Mouse (Mus musculus) left cerebral cortex, postnatal 36 days (tissue): ENCODE measurements around the gene Gmpr2. TPM values are rescaled to one million over a fixed set of nuclear protein-coding genes. Genes with fewer than 3 reads are reported as not detected.

Experiments
- DNase-seq, 2 experiments: peaks; one replicate each; pipeline ENCODE4 v3.0.0; 2021 to 2022; ENCODE audit warnings: low spot score in 2 of 2, mixed read lengths in 1 of 2
- intact Hi-C: fragments of 180-260 bp; cut with DNase I; formaldehyde crosslinking; loops from one replicate; pipeline ENCODE4 v1.15.1; 2025
- total RNA-seq, 2 experiments: library from RNA; stranded (reverse); gene quantifications; 2 replicates each; pipeline ENCODE4 v1.2.3; 2021

Gmpr2 gene
- total RNA-seq, 2 experiments from 2014 or later: 20.6 to 24.9 TPM

DNA sequence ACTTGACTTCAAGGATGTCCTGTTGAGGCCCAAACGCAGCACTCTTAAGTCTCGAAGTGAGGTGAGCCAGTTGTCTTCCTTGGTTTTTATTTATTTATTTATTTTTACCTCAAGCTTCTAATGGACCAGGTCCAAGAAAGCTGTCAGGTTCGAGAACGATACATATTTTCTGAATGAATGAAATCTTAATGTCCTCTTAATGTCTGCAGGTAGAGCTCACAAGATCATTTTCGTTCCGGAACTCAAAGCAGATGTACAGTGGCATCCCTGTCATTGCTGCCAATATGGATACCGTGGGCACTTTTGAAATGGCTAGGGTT, 960 bp downstream of the Gmpr2 start:
- no peak for DNase-seq
- intact Hi-C loops: no loop called here

DNA sequence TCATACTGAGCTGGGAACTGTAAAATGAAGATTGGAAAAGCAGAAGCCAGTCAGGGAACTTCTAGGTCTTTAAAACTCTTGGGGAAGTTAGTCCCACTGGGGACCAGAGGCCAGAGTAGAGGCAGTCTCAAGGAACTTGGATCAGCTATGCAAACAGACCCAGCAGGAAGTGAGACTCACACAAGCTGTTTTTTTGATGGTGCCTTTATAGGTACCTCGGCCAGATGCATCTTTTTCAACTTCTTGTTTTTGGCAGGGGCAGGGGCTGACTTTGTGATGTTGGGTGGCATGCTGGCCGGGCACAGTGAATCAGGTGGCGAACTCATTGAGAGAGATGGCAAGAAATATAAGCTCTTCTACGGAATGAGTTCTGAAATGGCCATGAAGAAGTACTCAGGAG, 5.9 kb downstream of the Gmpr2 start:
- intact Hi-C loops: no loop called here
- no peak for DNase-seq

DNA sequence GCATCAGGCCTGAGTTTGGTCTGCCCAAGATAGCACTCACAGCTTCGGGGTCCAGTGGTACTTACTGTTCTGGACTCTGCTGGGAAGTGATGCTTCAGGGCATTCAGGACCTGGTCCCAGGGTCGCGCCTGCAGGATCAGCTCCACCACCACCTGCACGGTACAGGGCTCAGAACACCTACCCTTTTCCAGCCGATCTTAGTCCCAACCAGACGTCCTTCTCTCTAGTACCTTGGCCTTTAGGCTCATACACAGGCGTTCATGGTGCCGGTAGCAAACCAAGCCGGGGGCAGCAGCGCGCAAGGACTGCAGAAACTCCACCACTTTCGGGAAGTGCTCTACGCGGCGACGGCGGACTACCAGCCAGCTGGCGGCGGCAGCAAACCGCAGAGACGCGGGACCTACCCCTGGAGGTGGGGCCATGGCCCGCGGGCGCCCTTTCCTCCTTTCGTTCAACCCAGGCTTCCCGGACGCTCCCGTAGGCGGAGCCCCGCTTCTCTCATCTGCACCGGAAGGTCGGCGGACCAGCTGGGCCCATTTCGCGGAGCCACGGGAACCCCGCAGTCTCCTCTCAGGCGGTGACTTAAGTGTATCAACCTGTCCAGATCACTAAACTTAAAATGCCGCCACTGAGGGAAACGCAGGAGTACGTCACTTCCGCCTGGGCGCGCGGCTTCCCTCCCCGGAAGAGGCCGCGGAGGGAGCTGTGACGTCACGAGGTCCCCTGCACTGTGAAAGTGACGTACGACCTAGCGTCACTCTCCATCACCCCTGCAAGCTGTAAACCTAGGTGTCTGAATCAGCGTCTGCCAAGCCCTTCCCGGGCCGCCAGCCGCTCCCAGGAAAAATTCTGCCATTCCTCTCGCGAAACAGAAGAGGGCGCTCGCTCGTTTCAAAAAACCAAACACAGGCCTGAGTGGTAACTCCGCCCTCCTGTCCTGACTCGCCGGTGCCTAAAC, 9.7 kb downstream of the Gmpr2 start, which contains the start of gene Tinf2:
TSS of gene Tinf2 (minus strand) at position 661 of the 958 bp plus-strand sequence.
- DNase-seq: peak; percentile 94 to 95
- intact Hi-C loops: loop anchor here (1.0 to 2.0 kb wide), 2 partner anchors 41 to 64 kb away; partner anchors contain the start of genes Dhrs1, Nop9 and Rabggta

DNA sequence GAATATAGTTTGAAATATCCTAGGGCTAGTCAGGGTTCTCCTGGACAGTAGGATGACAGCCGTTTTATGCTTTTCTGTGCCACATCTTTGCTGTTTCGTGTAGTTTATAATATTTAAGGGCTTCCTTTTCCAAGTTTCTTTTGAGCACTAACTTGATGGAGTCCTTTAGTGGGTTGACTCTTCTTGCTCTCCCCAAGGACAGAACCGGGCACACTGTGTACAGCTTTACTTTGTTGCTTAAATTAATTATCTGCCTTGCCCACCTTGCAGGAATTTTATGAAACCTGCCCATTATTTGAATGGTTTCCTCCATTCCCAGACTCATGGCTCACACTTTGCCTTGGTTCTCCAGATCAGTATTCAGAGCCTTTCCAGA, 10.4 kb downstream of the Gmpr2 start:
- DNase-seq: no peak
- intact Hi-C loops: loop anchor here (1.0 to 2.0 kb wide), 2 partner anchors 41 to 63 kb away; partner anchors contain the start of genes Dhrs1, Nop9 and Rabggta

DNA sequence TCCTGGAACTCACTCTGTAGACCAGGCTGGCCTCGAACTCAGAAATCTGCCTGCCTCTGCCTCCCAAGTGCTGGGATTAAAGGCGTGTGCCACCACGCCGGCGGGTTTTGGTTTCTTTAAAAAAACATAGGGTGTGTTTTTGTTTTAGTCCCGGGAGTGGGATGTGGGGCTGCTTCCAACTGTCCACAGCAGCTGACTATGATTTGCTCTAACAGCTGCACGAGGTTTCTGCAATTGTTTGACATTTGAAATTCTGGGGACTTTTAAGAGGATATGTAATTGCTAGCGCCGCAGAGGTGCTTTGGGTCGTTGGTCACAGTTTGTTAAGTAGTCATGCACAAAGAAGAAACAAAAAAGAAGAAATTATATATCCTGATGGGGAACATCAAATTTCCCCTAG, 17.7 kb downstream of the Gmpr2 start:
- DNase-seq: no peak
- intact Hi-C loops: no loop called here

DNA sequence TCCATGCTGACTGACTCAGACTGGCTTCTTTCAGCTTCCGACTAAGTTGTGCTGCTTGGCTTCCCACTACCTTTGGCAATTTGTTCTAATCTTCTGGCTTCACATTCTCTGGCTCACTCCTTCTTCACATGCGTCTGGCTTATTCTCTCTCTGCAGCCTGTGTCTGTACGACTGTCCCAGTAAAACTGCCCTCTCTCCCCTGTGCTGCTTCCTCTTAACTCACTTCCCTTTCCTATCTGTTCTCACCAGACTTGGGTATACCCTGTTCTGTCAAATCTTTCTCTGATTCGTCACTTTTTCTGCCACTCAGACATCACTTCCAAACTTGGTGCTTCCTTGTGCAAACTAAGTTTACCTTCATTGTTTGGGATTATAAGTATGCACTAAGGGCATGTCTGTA, 25.5 kb downstream of the Gmpr2 start:
- intact Hi-C loops: no loop called here
- DNase-seq: no peak

DNA sequence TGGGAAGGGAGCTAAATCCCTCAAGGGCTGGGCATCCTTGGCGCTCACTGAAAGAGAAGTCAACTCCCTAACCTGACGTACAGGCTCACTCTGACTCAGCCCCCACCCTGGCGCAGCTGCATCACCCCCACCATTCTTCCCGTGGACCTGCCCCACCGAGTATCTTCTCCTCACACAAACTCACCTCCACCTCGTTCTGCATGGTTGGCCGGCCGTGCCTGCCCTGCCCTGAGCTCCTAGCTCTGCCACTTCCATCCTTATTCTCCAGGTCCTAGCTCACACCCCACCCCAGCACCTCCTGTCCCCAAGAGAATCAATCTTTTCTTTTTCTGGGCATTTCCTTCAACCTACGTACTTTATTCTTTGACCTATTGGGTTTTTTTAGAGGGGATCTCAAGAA, 29.4 kb downstream of the Gmpr2 start:
- intact Hi-C loops: no loop called here
- no peak for DNase-seq

DNA sequence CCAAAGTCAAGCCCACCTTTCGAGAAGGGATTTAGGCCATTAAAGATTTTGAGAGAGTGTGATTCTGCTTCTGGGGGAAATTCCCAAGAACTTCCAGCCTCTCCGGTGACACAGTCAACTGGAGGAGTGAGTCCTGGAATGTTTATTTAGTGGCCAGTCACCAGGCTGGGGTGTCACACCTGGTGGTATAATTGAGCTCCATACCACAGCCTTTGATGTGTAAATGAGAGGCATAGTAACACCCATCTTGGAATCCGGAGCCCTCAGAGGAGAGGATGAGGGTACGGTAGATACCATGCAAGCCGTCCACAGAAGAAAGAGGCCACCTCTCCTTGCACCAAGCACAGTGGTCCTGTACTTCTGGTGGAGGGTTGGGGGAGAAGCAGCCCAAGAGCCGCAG, 31.0 kb downstream of the Gmpr2 start:
- intact Hi-C loops: no loop called here
- no peak for DNase-seq

DNA sequence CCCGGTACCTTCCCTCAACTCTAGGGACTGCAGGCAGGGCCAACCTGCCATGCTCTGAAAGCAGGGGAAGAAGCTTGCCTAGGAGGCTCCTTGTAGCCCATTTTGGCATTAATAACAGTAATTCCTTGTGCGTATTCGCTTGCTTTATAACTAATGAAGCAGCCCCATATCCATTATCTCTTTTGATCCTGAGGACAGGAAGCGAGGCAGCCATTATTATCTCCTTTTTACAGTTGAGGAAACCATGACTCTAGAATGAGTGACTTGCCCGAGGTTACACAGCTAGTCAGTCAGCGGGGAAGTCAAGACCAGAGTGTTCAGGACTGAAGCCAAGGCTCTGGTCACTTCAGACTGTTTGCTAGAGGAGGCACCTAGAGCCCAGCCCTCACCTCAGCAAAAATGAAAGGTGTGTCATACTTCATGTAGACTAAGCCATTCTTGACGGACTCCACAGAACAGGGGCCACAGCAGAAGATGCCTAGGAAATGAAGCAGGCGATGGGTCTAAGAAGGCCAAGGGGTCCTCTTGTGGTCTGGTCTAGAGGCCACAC, 34.4 kb downstream of the Gmpr2 start:
- DNase-seq: no peak
- intact Hi-C loops: no loop called here

DNA sequence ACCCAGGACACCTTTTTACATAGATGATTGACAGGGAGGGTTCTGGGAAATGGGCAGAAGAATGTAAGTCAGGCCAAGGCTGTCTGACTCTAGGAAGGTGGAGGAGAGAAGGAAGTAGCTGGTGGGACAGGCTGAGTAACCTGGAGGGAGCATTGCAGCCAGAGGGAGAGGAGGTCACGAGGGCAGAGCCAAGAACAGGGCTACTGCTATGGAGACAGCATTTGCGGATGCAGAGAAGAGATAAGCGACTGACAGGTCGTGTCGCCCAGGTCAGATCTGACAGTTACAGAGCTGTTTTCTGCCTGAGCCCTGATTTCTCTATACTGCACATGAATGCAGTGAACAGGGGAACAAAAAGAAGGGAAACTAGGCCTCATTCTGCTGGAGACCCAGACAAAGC, 35.7 kb downstream of the Gmpr2 start:
- intact Hi-C loops: no loop called here
- no peak for DNase-seq

DNA sequence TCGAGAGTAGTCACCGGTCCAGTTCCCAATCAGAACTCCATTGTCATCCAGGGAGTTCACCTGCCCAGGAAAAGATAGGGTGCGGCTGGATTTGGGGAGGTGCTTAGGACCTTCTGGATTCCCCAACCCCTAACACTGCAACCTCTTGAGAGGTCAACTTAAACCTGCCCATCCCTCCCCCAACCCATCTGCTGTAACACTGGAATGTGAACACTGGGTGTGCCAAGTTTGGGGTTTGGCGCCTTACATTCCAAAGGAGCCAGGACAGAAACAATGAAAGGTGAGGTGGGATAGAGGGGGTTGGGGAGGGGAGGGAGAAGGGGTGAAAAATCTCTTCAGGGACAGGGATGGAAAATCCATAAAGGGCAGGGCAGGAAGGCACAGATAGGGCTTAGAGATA, 37.8 kb downstream of the Gmpr2 start:
- DNase-seq: no peak
- intact Hi-C loops: no loop called here

DNA sequence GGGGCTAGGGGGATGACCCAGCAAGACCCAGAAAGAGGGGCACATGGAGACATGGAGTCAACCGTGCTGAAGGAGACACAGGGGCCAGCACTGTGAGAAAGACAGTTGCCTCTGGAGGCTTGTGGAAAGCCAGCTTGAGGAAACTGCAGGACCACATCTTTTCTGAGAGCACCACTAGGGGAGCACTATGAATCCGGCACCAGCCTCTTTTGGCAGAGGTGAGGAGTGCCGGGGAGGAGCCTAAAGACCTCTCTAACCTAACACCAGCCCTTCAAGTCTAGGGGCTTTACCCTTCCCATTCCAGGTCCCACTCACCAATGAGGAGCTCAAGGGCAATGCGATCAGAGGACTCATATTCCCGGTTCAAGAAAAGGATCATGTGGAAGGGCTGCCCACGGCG, 40.0 kb downstream of the Gmpr2 start:
- no peak for DNase-seq
- intact Hi-C loops: no loop called here

DNA sequence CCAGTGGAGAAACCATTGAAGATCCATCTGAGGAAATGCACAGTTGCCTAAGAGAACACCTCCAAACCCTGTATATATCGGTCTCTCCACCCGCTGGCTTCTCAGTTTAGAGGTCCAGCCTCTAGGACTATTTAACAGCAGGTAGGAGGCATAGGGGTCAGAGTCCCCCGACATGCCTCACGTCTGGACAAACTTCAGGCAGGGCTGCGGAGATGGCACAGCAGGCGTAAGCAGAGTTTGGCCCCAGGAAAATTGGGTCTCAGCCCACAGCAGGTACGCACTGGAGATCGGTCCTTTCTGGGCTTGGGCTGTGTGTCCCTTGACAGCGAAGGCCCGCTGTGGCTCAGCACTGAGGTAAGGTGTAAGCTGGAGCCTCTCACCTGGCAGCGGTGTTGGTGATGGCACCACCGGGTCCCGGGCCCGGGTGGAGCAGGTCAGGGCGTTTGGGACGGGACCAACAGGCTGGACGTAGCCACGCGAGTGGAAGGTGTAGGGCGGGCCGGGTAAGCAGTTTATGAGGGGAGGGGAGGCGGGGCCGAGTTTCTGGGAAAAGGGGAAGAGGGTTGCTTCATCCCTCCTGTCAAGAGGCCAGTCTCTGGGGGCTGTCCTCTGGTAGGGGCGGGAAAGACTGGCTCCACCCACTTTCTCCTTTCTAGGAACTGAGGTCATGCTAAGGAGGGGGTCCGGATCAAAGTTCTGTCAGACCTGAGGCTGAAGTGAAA, 41.4 kb downstream of the Gmpr2 start:
- no peak for DNase-seq
- intact Hi-C loops: no loop called here

DNA sequence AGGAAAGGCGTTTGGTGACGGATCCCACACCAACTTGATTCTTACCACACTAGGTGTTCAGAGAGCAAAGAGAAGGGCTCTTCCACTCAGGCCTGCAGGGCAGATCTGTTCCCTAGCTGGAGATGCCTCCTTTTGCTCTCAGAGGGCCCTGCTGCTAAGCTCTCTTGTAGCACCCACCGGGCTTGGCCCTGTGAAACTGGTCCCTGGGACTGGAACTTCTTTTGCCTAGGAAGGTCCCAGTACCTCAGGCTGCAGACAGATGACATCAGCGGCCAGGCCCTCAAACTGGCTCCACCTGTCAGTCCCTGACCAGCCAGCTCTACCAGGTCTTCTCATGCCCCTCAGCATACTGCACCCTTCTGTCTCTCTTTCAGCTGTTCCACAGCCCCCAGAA, 42.0 kb downstream of the Gmpr2 start, which contains the start of gene Tgm1:
TSS of gene Tgm1 (minus strand) at position 198 of the 394 bp plus-strand sequence.
- intact Hi-C loops: no loop called here
- no peak for DNase-seq

DNA sequence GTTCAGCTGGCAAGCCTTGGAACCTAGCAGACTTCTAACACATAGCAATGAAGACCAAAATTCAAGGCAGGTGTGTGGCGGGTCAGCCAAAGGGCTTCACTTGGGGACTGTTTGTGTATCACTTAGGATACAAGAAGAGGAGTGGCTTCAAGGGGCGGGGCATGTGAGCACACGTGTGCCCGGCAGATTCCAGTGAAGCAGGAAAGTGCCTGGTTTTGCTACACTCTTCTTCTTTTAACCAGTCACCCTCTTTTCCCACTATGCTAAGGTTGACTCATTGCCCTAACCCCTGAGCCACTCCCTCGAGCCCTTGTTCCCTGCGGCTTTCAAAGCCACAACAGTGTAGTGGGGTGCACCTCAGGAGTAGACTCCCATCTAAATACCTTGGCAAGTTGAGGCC, 43.2 kb downstream of the Gmpr2 start:
- DNase-seq: no peak
- intact Hi-C loops: no loop called here

DNA sequence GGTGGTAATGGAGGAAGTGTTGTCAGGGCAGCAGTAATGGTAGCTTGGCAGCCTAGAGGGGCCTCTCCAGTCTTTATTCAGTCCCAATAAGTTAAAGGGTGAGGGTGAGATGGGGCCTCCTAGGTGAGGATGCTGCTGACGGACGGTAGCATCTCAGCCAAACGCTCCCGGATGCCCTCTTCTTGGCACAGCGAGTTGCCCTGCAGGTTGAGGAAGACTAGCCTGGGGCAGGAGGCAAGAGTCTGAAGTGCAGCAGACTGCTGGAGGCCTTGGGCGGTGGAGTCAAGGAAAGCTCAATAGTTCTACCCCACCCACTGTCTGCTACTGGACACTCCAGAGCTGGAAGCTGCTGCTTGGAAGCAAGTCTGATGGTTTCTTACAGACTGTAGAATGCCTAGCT, 44.5 kb downstream of the Gmpr2 start:
- intact Hi-C loops: no loop called here
- no peak for DNase-seq

DNA sequence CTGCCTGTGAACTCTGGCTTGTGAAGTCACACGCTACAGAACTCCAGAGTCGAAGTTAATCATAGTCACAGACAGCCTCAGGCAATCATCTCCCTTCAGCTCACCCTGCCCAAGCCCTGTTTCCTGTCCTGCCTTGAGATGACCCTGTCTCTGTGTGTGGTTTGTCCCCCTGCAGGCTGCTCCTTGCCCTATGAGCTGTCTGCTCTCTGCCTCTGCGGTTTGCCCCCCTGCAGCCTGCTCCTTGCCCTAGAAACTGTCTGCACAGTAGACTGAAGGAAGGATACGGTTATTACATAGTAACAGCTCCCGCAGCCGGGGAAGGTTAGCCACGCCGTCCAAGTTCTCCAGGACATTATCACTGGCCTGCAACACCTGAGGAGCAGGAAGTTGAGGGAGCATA, 45.1 kb downstream of the Gmpr2 start:
- no peak for DNase-seq
- intact Hi-C loops: no loop called here

DNA sequence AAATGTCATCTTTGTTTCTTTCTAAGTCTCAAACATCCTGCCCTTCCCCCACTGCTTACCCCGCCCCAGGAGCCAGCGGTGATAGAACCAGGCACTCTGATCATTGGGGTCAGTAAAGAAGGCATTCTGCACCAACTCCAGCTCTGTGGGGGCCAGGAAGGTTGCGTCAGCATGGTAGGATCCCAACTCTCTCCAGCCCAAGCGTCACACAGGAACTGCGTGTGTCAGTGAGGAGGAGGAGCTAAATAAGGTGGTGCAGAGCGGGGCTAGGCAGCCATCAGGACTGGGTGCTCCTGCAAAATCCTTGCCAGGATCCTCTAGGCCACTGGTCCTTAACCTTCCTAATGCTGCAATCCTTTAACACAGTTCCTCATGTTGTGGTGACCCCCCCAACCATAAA, 48.0 kb downstream of the Gmpr2 start:
- peak in 1 of 2 experiments; percentile 11 for DNase-seq
- intact Hi-C loops: no loop called here

DNA sequence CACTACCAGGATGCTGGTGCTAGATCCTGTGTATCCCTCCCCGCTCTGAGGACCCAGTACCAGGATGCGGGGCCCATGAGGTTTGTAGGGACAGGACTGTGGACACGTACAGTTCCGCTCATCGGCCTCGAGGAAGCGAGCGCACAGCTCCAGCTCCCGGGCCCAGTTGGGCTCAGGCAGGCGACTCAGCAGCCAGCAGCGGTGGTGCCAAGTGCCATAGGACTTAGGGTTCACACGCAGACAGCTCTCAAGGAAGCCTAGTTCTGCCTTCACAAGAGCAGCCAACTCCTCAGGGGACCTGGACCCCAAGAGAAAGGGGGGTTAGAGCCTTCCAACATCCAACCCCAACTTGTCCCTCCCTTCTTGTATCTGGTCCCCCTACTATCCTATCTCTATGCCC, 48.9 kb downstream of the Gmpr2 start:
- no peak for DNase-seq
- intact Hi-C loops: no loop called here

DNA sequence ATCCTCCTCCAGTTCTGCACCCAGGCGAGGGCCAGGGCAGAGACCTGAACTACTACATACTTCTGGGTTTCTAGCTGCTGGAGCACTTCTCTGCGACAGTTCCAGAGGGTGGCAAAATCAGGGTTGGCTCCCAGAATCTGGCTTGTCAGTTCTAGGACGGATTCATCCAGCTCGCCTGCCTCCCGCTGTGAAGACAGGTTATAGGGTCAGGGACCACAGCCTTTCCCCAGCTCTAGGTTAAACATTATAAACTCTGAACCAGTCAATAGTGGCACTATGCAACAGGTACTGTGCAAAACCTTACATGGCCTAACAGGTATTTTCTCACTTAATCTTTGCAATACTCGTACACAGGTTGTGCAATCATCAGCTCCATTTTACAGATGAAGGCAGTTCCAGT, 49.3 kb downstream of the Gmpr2 start:
- no peak for DNase-seq
- intact Hi-C loops: no loop called here
